Mouse (Mus musculus): ENCODE results near the gene Cyfip2.
"Not testable (repeated sequence)": the region's sequence is repeated elsewhere in the genome, so short reads cannot be mapped to it uniquely, and the experiment has no call there.

Gene Cyfip2

GRCm38 (mm10) chr11:46225345-46225744 lies 87.3 kb downstream of the Cyfip2 start:
- DNase-seq: no peak

- DNase-seq: no peak
Measured at GRCm38 (mm10) chr11:46223575-46223974, 89.1 kb downstream of the Cyfip2 start.

DNA sequence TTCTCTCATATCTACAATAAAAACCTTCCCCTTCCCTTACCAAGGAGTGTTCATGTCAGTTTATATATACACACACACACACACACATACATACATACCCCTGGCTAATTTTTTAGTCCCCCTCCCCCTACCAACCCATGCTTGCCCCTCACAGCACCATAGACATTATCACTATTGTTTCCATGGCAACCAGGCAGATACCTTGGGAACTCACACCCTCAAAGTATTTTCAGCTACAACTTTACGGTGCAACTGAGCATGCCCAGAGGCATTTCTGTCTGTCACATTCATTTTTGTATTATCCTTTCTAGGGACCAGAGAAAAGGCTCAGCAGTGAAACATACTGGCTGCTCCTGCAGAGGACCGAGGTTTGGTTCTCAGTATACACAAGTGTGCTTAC lies 92.4 kb downstream of the Cyfip2 start:
- no peak for DNase-seq

DNA sequence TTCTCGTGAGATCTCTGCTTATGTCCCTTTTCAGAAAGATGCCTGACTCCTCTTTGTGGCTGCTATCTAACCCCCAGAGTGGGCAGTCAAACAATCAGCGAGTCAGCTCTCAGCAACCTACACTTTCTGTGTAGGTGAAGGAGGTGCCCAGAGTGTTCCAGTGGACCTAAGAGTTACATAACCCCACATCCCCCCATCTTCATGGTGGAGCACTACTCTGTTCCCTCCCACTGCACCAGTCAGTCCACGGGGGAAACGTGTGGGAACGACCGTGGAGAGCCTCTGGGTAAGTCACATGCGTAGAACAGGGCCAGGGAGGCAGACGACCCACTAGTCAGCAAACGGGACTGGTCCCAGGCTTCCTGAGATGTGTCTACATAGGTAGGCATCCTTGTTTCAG lies 93.3 kb downstream of the Cyfip2 start:
- DNase-seq: no peak

GRCm38 (mm10) chr11:46218584-46218983 lies 94.1 kb downstream of the Cyfip2 start:
- DNase-seq: no peak

- DNase-seq: no peak
Measured at GRCm38 (mm10) chr11:46217686-46218085, 95.0 kb downstream of the Cyfip2 start.

DNA sequence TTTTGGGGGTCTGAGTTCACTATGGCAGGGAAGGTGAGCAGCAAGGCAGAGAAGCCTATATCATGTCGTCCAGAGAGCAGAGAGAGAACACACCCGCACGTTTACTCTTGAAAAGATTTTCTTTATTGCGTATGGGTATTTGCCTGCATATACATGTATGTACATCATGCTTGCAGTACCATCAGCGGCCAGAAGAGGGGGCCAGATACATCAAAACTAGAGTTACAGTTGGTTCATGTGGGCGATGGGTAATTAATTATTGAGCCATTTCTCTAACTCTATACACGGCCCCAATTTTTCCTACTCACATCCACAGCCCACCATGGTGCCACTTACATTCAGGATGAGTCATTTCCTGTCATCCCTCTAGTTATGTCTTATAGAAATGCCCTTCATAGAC lies 96.0 kb downstream of the Cyfip2 start:
- peak; percentile 67 for DNase-seq

DNA sequence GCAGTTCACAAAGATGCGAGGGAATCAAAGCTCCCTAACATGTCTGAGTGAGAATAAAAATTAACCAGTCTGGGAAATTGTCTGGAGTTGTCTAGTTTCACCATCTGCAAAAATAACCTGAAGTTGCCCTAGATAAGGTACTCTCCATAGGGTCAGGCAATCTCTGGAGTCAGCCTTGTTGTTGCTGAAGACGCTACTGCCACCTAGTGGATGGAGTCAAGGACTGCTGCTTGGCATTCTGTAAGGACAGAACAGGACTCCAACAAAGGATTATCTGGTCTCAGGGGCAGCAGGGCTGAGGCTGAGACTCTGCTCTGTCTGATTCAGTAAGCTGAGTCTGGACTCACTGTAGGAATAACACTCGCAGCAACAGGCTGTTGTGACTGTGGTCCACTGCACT lies 97.3 kb downstream of the Cyfip2 start:
- DNase-seq: no peak

GRCm38 (mm10) chr11:46214368-46215230 lies 98.1 kb downstream of the Cyfip2 start:
- no peak for DNase-seq

DNA sequence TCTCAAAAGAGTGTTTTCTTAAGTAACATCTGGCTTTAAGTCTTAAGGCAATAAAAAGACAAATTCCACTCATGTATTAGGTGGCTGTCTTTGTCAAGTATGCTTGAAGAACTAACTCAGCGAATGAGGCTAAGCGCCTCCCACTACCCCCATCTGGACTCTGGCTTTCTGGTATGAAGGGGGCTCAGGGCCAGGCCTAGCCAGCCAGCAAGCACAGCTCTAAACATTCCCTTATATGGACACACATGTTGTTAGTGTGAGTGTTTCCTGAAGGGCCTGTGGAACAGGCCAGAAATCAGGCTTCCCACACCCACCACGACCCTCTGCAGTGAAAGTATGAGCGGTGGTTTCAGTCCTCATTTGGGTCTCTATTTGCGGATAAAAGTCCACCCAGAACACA lies 98.8 kb downstream of the Cyfip2 start:
- DNase-seq: no peak

DNA sequence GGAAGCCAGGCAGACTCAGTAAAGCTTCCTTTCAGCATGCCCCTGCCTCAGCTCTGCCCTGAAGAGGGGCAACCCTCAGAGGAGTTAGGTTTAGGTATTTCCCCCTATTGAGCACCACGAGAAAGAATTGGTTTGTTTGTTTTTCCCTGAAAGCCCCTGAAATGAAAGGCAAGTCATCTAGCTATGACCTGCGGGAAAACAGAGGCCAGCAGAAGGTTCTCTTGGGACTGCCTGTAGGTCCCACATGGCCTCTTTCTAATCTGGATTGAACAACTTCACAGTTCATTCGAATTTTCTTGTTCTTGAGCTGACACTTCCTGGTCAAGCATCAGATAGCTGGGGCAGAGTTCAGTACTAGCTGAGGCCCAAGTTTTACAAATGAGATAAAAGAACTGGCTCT lies 100.8 kb downstream of the Cyfip2 start:
- DNase-seq: peak; percentile 1

DNA sequence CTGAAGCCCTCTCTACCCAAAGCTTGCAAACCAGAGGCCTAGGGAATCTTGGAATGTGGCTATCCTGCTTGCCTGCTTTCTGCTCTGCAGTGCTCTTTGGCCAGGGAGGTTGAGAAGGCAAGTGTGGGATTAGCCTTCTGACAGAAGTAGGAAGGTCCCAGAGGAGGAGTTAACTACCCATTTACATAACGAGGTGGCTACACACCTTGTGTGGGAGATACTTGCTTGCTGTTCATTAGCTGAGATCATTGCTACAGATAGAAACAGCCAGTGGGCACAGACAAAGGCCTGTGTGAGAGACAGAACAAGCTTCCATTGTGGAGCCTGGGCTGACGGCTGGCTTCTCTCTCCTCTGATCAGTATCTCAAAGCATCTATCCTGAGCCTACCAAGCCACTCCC lies 102.8 kb downstream of the Cyfip2 start:
- DNase-seq: no peak

DNA sequence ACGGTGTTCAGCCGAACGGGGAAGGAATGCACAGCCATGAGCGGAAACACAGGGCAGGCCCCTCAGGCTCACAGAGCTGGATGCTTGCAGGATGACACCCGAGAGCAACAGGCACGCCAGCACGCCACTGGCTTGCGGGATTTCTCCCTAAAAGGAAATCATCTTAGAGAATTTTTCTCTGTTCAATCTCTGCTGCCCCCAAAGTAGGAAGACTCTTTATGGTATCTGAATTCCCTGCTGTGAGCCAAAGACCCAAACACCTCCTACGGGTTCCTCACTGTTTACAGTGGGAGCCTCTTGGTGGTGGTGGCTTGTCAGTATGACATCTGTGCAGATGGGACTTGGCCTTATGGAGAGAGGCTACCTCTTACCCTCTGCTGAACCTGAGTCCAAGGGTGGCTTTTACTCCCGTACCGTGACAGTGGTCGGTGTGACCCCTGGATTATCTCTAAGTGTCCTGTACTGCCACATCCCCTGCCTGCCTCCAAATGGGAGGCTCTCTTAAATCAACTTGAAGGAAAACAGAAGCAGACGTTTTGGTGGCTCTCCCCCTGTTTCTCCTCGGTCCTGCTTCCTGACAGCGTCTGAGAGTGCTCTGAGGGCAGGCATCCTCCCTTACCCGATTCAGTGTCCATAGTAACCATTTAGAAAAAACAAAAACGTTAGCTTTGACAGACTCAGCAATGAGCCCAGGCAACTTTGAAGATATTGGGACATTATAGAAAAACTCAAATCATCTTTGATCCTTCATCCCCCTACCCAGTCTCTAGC lies 106.8 kb downstream of the Cyfip2 start:
- no peak for DNase-seq

DNA sequence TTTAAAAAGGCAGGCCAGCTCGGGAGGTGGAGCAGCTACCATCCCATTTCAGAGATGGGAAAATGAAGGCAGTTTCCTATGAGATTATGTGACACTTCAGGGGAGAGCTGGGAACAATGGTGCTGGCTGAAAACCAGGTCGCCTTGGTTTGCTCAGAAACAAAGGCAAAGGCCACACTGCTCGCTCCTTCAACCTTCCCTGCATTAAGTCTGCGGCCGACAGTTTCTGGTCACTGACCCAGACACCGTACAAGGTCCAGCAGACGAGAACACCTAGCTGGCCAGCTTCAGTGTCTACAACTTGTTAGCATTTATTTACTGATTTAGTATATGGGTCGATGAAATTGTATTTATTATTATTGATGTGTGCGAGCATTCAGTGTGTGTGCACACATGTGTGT lies 107.8 kb downstream of the Cyfip2 start:
- no peak for DNase-seq

DNA sequence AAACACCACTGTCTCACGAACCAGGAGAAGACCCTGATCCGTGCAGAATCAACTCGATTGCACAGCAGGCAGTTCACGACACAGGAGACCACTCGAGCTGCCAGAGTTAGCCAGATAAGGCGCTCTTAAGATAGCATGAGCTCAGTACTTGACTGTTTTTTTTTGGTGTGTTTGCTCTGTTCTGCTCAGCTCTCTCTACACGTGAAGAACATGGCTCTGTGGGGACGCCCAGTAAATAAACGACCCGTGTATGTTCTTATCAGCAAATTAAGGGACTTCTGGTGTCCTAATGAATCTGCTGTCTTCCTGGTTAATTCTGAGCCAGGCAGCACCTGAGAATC lies 110.1 kb downstream of the Cyfip2 start:
- no peak for DNase-seq

DNA sequence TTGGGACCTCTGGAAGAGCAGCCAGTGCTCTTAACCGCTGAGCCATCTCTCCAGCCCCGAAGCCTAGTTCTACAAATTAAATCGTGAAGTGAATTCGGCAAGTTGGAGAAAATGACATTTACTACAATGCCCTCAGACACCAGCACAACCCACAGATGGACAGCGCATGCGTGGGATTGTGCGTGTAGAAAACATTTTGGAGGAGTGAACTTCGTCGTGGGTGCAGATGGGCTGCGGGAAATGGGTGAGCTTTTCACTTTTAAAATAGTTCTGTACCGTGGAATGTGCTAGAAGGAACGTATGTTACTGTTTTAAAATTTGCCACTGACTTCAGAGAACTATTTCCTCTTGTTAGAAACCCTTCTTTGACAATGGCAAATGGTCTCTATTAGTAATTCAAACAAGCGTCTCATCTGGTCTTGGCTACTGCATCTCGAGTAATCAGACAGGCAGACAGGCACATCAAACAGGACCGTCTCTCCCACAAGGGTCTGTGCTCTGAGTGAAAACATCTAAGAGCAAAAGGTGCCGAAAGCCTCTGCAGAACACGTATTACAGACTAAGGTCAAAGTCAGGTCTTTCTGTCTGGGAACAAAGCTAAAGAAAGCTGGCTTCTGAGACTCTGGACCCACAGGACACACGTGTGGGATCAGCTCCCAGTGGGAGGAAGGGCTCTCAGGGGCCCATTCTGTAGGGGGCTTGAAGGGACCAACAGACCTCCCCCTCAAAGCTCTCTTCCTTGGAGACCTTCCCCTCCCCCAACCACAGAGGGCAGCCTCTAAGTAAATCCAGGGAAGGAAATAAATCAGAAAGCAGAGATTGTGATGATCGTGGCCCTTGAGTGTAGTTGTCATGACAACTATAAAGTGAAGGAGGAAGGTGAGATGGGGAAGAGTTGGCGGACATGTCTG lies 110.8 kb downstream of the Cyfip2 start:
- peak; percentile 71 for DNase-seq

- no peak for DNase-seq
Measured at GRCm38 (mm10) chr11:46200664-46201063, 112.0 kb downstream of the Cyfip2 start.

GRCm38 (mm10) chr11:46194175-46194574 lies 118.5 kb downstream of the Cyfip2 start:
- no peak for DNase-seq

- DNase-seq: no peak
Measured at GRCm38 (mm10) chr11:46188283-46188682, 124.4 kb downstream of the Cyfip2 start.

DNA sequence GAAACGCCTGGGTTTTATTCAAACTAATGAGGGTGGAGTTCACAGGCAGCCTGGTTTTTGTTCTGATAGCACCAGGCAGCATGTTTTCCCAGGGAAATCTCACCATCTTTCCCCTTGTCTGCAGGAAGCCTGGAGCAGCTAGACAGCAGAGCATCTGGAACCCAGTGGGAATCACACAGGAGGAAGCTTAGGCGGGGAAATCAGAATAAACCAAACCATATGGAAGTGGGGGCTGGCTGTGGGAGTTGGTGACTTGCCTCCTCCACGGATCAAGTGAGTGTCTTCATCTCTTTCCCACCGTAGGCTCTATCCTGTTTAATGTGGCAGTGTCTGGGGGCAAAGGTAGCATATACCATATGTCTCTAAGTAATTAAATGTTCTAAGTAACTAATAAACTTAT lies 127.2 kb downstream of the Cyfip2 start:
- no peak for DNase-seq

- DNase-seq: no peak
Measured at GRCm38 (mm10) chr11:46184946-46185345, 127.7 kb downstream of the Cyfip2 start.

GRCm38 (mm10) chr11:46182031-46182430 lies 130.6 kb downstream of the Cyfip2 start:
- not testable (repeated sequence) for DNase-seq
